Mouse (Mus musculus) adrenal gland, postnatal 25 days (tissue): Measurements from ENCODE around the gene Rnf183. TPM values are rescaled to one million over a fixed set of nuclear protein-coding genes. Genes with fewer than 3 reads are reported as not detected.

Experiments
- DNase-seq: peaks from one replicate; pipeline ENCODE4 v3.0.0; 2021; ENCODE audit warnings: mixed read lengths
- total RNA-seq: library from RNA; stranded (reverse); gene quantifications from 2 replicates; pipeline ENCODE4 v1.2.3, GENCODE M21; 2021

Gene Rnf183
- total RNA-seq, 1 experiment from 2014 or later, result not detected

GRCm38 (mm10) chr4:62383207-62383606 is 51.8 kb downstream of the Rnf183 start:
- no peak for DNase-seq

DNA sequence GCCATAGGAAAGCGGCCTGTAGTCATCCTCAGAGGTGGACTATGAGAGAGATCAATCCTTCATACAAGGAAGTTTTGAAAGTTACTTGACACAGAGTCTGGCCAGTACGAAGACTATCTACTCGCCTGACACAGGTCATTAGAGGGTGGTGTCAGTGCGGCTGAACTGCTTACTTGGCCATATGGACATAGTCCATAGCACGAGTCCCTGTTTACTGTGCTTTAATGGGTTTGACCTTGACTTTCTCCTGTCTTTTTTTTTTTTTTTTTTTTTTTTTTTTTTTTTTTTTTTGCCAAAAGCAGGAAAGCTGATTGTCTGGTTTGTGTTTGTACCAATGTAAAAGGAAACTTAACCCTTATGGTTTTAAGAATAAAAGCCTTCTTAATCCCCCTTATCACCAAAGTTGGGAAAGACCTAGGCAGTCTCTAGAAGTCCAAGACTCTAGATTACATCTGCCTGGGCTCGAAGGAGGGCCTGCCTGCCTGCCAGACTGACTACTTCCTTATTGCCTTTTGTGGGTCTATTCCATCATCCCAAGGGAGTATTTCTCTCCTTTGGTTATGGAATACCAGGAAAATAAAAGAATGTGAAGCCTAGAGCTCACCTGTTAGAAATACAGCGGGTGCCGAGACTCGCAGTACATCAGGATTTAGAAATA is 55.2 kb downstream of the Rnf183 start:
- no peak for DNase-seq

Other genes with a start within 250 kb of the Rnf183 start
- gene Zfp37, start 204.2 kb downstream of the Rnf183 start, total RNA-seq, result 3.8 and 5.2 TPM in 2 replicates
- 27.7 and 30.6 TPM in 2 replicates for gene Slc31a2, start 172.7 kb downstream of the Rnf183 start, total RNA-seq
- gene Fkbp15, start 74.7 kb downstream of the Rnf183 start, total RNA-seq, result 34.9 and 42.5 TPM in 2 replicates
- gene Slc31a1, start 74.5 kb downstream of the Rnf183 start, total RNA-seq, result 50.7 and 51.4 TPM in 2 replicates
- 70.4 and 85.8 TPM in 2 replicates for gene Cdc26, start 26.6 kb downstream of the Rnf183 start, total RNA-seq
- gene Prpf4, start 26.5 kb downstream of the Rnf183 start, total RNA-seq, result 28.4 and 30.2 TPM in 2 replicates
- 2.4 and 3.0 TPM in 2 replicates for gene Wdr31, start 35.6 kb upstream of the Rnf183 start, total RNA-seq
- 2.4 and 3.5 TPM in 2 replicates for gene Bspry, start 44.8 kb upstream of the Rnf183 start, total RNA-seq
- 10.2 and 14.6 TPM in 2 replicates for gene Hdhd3, start 68.2 kb upstream of the Rnf183 start, total RNA-seq
- 78.1 and 97.7 TPM in 2 replicates for gene Alad, start 84.7 kb upstream of the Rnf183 start, total RNA-seq
- gene Pole3, start 89.8 kb upstream of the Rnf183 start, total RNA-seq, result 49.0 and 52.2 TPM in 2 replicates
- gene 4933430I17Rik, start 90.1 kb upstream of the Rnf183 start, total RNA-seq, result 0.64 TPM in 1 of 2 replicates, not detected in the other
- 31.5 TPM in 2 replicates for gene Rgs3, start 124.6 kb upstream of the Rnf183 start, total RNA-seq